Mouse (Mus musculus): ENCODE measurements at regions not wholly inside any gene's neighbourhood (a gene's known extent, or its start where the extent isn't known, plus 50 kb on each side); places are given as distances from the start of the nearest gene placed in this dataset.
A peak's percentile ranks its signal among the peaks of the same experiment; 100 is the strongest.

DNA sequence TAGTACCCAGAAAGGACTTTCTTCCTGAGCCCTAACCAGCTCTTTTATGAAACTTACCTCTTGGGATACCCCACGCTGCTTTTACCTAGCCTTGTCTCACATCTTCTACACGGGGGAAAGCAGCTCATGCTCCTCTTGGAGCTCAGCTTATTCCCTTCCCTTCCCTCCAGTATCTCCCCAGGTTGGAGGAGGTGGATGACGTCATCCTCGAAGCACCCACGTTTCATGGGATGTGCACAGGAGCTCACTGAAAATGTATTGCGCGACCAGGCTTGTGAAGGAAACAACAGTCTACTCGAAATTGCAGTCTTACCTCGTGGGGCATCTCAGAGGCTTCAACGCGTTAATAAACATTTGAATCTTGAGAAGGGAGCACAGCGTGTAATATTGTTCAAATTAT, 97.2 kb upstream of the Calcoco1 start:
- H3K27me3 ChIP-seq = no peaks in the 10 kb centered on the region
- ATAC-seq (no peak), DNase-seq (ENCODE audit: low read depth, low spot score) (no peak)
- TF ChIP-seq CTCF (IDR thresholded peaks at IDR 0.05) = no peak
- in situ Hi-C loops (cut with MboI; ENCODE audit: low pct_unique_long_range_greater_than_20kb) = no loop called here
- POLR2A ChIA-PET = no interaction called here
- CTCF ChIA-PET = no interaction called here

DNA sequence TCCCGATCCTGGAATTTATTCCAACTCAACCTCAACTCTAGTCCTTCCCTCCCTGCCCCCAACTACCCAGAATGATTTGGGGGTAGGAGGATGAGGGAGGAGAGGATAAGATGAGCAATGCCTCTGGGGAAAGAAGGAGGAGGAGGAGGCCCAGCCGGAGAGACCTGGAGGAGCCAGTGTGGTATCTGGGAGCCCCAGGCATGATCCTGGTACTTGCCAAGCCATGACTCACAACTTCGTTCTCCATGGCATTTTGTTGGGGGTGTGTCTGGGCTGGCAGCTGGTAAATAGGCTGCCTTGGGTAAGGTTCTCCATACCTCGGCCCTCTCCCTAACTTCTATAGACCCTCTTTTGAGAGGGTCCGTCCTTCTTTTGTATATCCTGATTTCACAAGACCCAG, 81.2 kb upstream of the Hoxc13 start:
- no peaks in the 10 kb centered on the region for H3K27me3 ChIP-seq
- DNase-seq (ENCODE audit: low read depth, low spot score) (peak; percentile 48), ATAC-seq (peak; percentile 84)
- in situ Hi-C loops (cut with MboI; ENCODE audit: low pct_unique_long_range_greater_than_20kb) = no loop called here
- TF ChIP-seq CTCF (IDR thresholded peaks at IDR 0.05) = no peak
- ChIA-PET CTCF (no interaction called here), POLR2A (no interaction called here)

DNA sequence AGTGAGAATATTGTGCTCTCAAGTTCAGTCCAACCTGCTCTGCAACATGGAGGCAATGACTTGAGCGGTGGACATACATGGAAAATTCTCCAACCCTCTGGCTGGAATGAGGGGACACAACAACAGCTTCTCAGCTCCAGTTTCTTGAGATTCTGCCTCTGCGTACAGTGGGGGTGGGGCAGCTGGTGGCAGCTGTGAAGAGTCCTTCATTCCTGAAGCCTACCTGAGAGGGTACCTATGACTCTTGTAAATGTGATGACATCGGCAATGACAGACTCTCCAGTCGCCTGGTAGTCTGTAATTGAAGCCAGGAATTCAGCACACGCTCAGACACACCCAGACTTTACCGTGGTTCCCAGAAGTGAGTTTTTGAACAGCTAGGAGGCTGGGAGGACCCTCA, 58.5 kb upstream of the Hoxc13 start:
- no peaks in the 10 kb centered on the region for H3K27me3 ChIP-seq
- ChIA-PET CTCF (interaction anchor here (1.2 kb wide), 1 partner anchor 77 kb away, joined by 3 read pairs; no protein-coding TSS in a partner anchor), POLR2A (no interaction called here)
- no peak for TF ChIP-seq CTCF (IDR thresholded peaks at IDR 0.05)
- no peak for DNase-seq (ENCODE audit: low read depth, low spot score)
- in situ Hi-C loops (cut with MboI; ENCODE audit: low pct_unique_long_range_greater_than_20kb) = no loop called here
- ATAC-seq = no peak

DNA sequence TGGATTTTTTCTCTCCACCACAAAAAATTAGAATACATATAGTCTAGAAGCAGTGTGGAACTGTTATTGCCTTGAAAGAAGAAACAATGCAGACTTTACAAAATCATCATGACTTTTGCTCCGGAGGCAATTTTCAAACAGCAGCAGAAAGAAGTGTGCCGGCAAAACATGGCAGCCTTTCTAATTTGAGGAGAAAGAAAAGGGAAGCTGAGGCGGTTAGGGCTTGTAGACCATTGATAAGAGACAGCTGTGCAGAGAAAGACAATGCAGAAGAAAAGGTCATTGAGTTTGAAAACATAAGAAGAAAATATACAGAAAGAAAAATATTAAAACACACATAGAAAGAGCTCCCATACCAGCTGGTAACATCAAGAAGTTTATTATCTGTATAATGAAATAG, 54.1 kb upstream of the Hoxc13 start:
- no peaks in the 10 kb centered on the region for H3K27me3 ChIP-seq
- DNase-seq (ENCODE audit: low read depth, low spot score) (no peak), ATAC-seq (no peak)
- CTCF ChIA-PET = no interaction called here
- no peak for TF ChIP-seq CTCF (IDR thresholded peaks at IDR 0.05)
- POLR2A ChIA-PET = no interaction called here
- in situ Hi-C loops (cut with MboI; ENCODE audit: low pct_unique_long_range_greater_than_20kb) = no loop called here

All from Patski (cell line).